Mouse (Mus musculus): ENCODE measurements at regions not wholly inside any gene's neighbourhood (a gene's known extent, or its start where the extent isn't known, plus 50 kb on each side); places are given as distances from the start of the nearest gene placed in this dataset.

GRCm38 (mm10) chr5:45076347-45076890, 276.9 kb upstream of the Ldb2 start:
- TF ChIP-seq TCF12 (IDR thresholded peaks at IDR 0.05; ENCODE audit: low read depth, low read length) (no peak), POLR2A (IDR thresholded peaks at IDR 0.05; ENCODE audit: low read depth, low read length) (no peak), ZMIZ1 (IDR thresholded peaks at IDR 0.05; ENCODE audit: low read depth, low read length) (no peak), HCFC1 (IDR thresholded peaks at IDR 0.05; ENCODE audit: low read depth, low read length) (no peak), ELF1 (IDR thresholded peaks at IDR 0.05; ENCODE audit: low read depth, low read length) (no peak), CTCF (conservative IDR thresholded peaks at IDR 0.05 in 1 of 2, IDR thresholded peaks at IDR 0.05 in 1 of 2; ENCODE audit: low read depth in 2 of 2, low read length in 2 of 2) (no peak)
